Mouse (Mus musculus): ENCODE measurements around the gene Rnf38. TPM values are rescaled to one million over a fixed set of nuclear protein-coding genes. Genes with fewer than 3 reads are reported as not detected.

Rnf38 gene
- polyA plus RNA-seq, 1 experiment from 2014 or later = 26.1 TPM

GRCm38 (mm10) chr4:44097576-44098335 lies 135.8 kb downstream of the Rnf38 start:
- CTCF ChIA-PET = no interaction called here
- no peak for TF ChIP-seq CTCF (IDR thresholded peaks at IDR 0.05)
- ATAC-seq = no peak
- POLR2A ChIA-PET = no interaction called here
- in situ Hi-C loops (cut with MboI; ENCODE audit: low pct_unique_long_range_greater_than_20kb) = no loop called here
- no peaks in the 10 kb centered on the region for H3K27me3 ChIP-seq
- no peak for DNase-seq (ENCODE audit: low read depth, low spot score)

DNA sequence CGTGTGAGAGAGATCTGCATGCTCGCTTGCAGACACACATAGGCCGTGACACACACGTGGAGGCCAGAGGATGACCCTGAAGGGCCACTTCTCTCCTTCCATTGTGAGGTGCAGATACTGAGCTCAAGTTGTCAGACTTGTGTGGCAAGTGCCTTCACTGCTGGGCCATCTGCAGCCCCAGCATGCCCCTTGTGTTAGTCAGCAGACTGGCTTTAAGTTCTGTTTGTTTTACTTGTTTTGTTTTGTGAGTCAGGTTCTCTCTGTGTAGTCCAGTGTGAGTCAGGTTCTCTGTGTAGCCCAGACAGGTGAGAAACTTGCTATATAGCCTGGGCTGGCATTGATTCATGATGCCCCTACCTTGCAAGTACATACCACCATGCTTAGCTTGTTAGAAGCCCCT lies 139.1 kb downstream of the Rnf38 start:
- no peak for TF ChIP-seq CTCF (IDR thresholded peaks at IDR 0.05)
- no peaks in the 10 kb centered on the region for H3K27me3 ChIP-seq
- DNase-seq (ENCODE audit: low read depth, low spot score) (no peak), ATAC-seq (no peak)
- POLR2A ChIA-PET = no interaction called here
- CTCF ChIA-PET = no interaction called here
- in situ Hi-C loops (cut with MboI; ENCODE audit: low pct_unique_long_range_greater_than_20kb) = no loop called here

DNA sequence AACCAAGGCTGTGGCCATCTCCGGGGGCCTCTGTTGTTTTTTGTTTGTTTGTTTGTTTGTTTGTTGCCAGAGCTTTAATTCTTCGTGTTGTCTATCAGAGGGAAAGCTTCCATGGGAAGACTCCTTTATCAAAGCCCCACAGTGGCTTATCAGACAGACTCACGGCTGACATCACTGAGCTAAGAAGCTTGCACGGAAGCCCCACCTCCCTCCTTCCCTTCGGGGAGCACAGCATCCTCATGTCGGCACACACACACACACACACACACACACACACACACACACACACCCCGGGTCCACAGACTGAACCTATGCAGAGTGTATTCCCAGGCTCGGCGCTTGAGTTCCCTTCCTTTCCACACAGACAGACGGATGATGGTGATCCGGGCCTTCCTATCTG lies 141.2 kb downstream of the Rnf38 start:
- H3K27me3 ChIP-seq = no peaks in the 10 kb centered on the region
- TF ChIP-seq CTCF (IDR thresholded peaks at IDR 0.05) = no peak
- in situ Hi-C loops (cut with MboI; ENCODE audit: low pct_unique_long_range_greater_than_20kb) = no loop called here
- DNase-seq (ENCODE audit: low read depth, low spot score) = no peak
- no peak for ATAC-seq
- ChIA-PET POLR2A (no interaction called here), CTCF (no interaction called here)

DNA sequence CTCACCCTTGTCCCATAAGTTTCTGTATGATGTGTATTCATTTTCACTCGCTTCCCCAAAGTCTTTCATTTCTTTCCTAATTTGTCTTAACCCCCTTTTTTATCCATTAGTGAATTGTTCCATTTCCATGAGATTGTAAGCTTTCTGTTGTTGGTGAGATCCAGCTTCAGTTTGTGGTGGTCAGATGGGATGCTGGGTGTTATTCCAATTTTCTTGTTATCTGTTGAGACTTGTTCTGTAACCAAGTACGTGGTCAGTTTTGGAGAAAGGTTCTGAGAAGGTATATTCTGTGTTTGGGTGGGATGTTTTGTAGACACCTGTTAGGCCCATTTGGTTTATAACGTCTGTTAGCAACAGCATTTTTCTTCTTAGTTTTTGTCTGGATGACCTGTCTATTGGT lies 148.0 kb downstream of the Rnf38 start:
- H3K27me3 ChIP-seq = peaks cover 4% of the 10 kb centered on the region
- ATAC-seq (no peak), DNase-seq (ENCODE audit: low read depth, low spot score) (no peak)
- in situ Hi-C loops (cut with MboI; ENCODE audit: low pct_unique_long_range_greater_than_20kb) = no loop called here
- ChIA-PET CTCF (no interaction called here), POLR2A (no interaction called here)
- no peak for TF ChIP-seq CTCF (IDR thresholded peaks at IDR 0.05)

GRCm38 (mm10) chr4:44084602-44085325 lies 148.8 kb downstream of the Rnf38 start:
- POLR2A ChIA-PET = interaction anchor here (2.1 kb wide), 1 partner anchor 12 kb away, joined by 8 read pairs; no protein-coding TSS in a partner anchor
- in situ Hi-C loops (cut with MboI; ENCODE audit: low pct_unique_long_range_greater_than_20kb) = no loop called here
- no peak for DNase-seq (ENCODE audit: low read depth, low spot score)
- CTCF ChIA-PET = no interaction called here
- ATAC-seq = no peak
- peaks cover 4% of the 10 kb centered on the region for H3K27me3 ChIP-seq
- TF ChIP-seq CTCF (IDR thresholded peaks at IDR 0.05) = no peak

GRCm38 (mm10) chr4:44083945-44084344 lies 149.6 kb downstream of the Rnf38 start, which contains the start of gene Gne:
TSS of gene Gne (minus strand) at chr4:44084177.
- ATAC-seq = no peak
- peaks cover 4% of the 10 kb centered on the region for H3K27me3 ChIP-seq
- ChIA-PET CTCF (interaction anchor here (1.0 kb wide), 1 partner anchor 28 kb away, joined by 3 read pairs; no protein-coding TSS in a partner anchor), POLR2A (interaction anchor here (2.1 kb wide), 1 partner anchor 11 kb away, joined by 8 read pairs; no protein-coding TSS in a partner anchor)
- DNase-seq (ENCODE audit: low read depth, low spot score) = no peak
- in situ Hi-C loops (cut with MboI; ENCODE audit: low pct_unique_long_range_greater_than_20kb) = no loop called here
- TF ChIP-seq CTCF (IDR thresholded peaks at IDR 0.05) = no peak

- DNase-seq (ENCODE audit: low read depth, low spot score) (no peak), ATAC-seq (no peak)
- ChIA-PET CTCF (no interaction called here), POLR2A (no interaction called here)
- in situ Hi-C loops (cut with MboI; ENCODE audit: low pct_unique_long_range_greater_than_20kb) = no loop called here
- no peak for TF ChIP-seq CTCF (IDR thresholded peaks at IDR 0.05)
- no peaks in the 10 kb centered on the region for H3K27me3 ChIP-seq
These were observed 155.1 kb downstream of the Rnf38 start for GRCm38 (mm10) chr4:44078358-44078933.

Other genes starting within 250 kb of the Rnf38 start
- 363 TPM for gene Clta, start 229.3 kb downstream of the Rnf38 start, polyA plus RNA-seq (2021)
- gene Gne, start 149.6 kb downstream of the Rnf38 start, polyA plus RNA-seq (2021) = 16.8 TPM
- gene Melk, start 67.1 kb upstream of the Rnf38 start, polyA plus RNA-seq (2021) = 13.7 TPM